Mouse (Mus musculus): ENCODE measurements around the gene Polr3b. TPM values are rescaled to one million over a fixed set of nuclear protein-coding genes. Genes with fewer than 3 reads are reported as not detected.

The Polr3b gene
- polyA plus RNA-seq, 1 experiment from 2014 or later: 15.7 TPM

GRCm38 (mm10) chr10:84604335-84604734 lies 17.8 kb upstream of the Polr3b start:
- Histone ChIP-seq H3K9ac (replicated peaks; ENCODE audit: low read depth, low read length) (no peak overlapping the region), H3K36me3 (ENCODE audit: control insufficient read depth, insufficient read depth) (peaks cover 5% of the 10 kb centered on the region; the same call in 1 of the 2 replicates), H3K4me1 (replicated peaks; ENCODE audit: control insufficient read depth, insufficient read depth, low read length) (no peaks in the 10 kb centered on the region), H3K27me3 (replicated peaks; ENCODE audit: control insufficient read depth, insufficient read depth, low read length) (no peaks in the 10 kb centered on the region), H3K4me2 (ENCODE audit: low read length) (no peak overlapping the region), H3K4me3 (replicated peaks; ENCODE audit: low read length) (no peak overlapping the region), H3K9me3 (ENCODE audit: control insufficient read depth, low read length) (no peaks in the 10 kb centered on the region), H3K27ac (ENCODE audit: low read length) (no peak overlapping the region)
- WGBS: 48% methylated on average over 1 of the region's 1 CpGs
- ATAC-seq: no peak

GRCm38 (mm10) chr10:84608361-84608760 lies 13.7 kb upstream of the Polr3b start:
- Histone ChIP-seq H3K4me2 (ENCODE audit: low read length) (no peak overlapping the region), H3K4me3 (replicated peaks; ENCODE audit: low read length) (no peak overlapping the region), H3K36me3 (ENCODE audit: control insufficient read depth, insufficient read depth) (peaks cover 5% of the 10 kb centered on the region; the same call in 1 of the 2 replicates), H3K27ac (ENCODE audit: low read length) (no peak overlapping the region), H3K27me3 (replicated peaks; ENCODE audit: control insufficient read depth, insufficient read depth, low read length) (no peaks in the 10 kb centered on the region), H3K4me1 (replicated peaks; ENCODE audit: control insufficient read depth, insufficient read depth, low read length) (no peaks in the 10 kb centered on the region), H3K9me3 (ENCODE audit: control insufficient read depth, low read length) (no peaks in the 10 kb centered on the region), H3K9ac (replicated peaks; ENCODE audit: low read depth, low read length) (no peak overlapping the region)
- WGBS: 81% methylated on average over 3 of the region's 3 CpGs
- no peak for ATAC-seq

DNA sequence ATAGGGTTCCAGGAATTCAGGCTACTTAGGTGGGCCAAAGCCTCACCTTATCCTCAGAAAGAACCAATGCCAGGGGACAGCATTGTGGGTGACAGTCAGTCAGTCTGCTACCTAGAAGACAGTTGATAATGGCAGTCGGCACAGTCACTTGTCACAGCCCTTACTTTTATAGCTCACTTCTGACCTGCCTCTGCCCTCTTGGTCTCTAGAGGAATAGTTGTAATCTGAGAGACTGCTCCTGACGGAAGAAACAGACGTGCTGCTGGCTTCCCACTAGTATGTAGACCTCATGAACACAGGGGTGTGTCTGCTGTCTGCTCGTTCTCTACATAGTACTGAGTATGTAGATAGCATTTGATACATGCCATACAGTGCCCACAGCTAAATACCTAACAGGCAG lies 11.8 kb upstream of the Polr3b start:
- no peak overlapping the region for H3K4me3 ChIP-seq (replicated peaks; ENCODE audit: low read length)
- H3K27ac ChIP-seq (ENCODE audit: low read length): no peak overlapping the region
- no peaks in the 10 kb centered on the region for H3K4me1 ChIP-seq (replicated peaks; ENCODE audit: control insufficient read depth, insufficient read depth, low read length)
- WGBS: 70% methylated on average over 4 of the region's 4 CpGs
- H3K9ac ChIP-seq (replicated peaks; ENCODE audit: low read depth, low read length): no peak overlapping the region
- H3K27me3 ChIP-seq (replicated peaks; ENCODE audit: control insufficient read depth, insufficient read depth, low read length): no peaks in the 10 kb centered on the region
- H3K9me3 ChIP-seq (ENCODE audit: control insufficient read depth, low read length): no peaks in the 10 kb centered on the region
- peaks cover 3% of the 10 kb centered on the region; the same call in 1 of the 2 replicates for H3K36me3 ChIP-seq (ENCODE audit: control insufficient read depth, insufficient read depth)
- no peak for ATAC-seq
- H3K4me2 ChIP-seq (ENCODE audit: low read length): no peak overlapping the region

DNA sequence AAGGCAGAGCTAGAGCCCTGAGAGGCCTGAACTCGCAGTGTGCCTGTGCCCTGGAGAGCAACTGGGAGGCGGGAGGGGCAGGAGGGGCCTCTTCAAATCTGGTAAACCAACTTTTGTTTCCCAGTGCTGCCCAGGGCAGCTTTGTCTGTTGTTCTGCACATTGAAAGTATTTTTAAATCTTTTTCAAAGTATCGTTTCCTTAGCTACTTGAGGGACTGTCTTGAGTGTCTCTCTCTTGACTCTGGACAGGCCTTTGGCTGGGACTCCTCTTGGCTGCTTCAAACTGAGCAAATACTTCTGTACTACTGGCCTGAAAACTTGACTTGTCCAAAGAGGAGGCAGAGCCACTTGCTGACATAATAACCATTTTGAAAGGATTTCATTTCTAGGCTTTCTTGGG lies 11.3 kb upstream of the Polr3b start:
- Histone ChIP-seq H3K9ac (replicated peaks; ENCODE audit: low read depth, low read length) (no peak overlapping the region), H3K27ac (ENCODE audit: low read length) (no peak overlapping the region), H3K4me1 (replicated peaks; ENCODE audit: control insufficient read depth, insufficient read depth, low read length) (no peaks in the 10 kb centered on the region), H3K4me2 (ENCODE audit: low read length) (no peak overlapping the region), H3K36me3 (ENCODE audit: control insufficient read depth, insufficient read depth) (peaks cover 3% of the 10 kb centered on the region; the same call in 1 of the 2 replicates), H3K4me3 (replicated peaks; ENCODE audit: low read length) (no peak overlapping the region), H3K9me3 (ENCODE audit: control insufficient read depth, low read length) (no peaks in the 10 kb centered on the region), H3K27me3 (replicated peaks; ENCODE audit: control insufficient read depth, insufficient read depth, low read length) (no peaks in the 10 kb centered on the region)
- no peak for ATAC-seq
- WGBS: 62% methylated on average over 3 of the region's 3 CpGs

DNA sequence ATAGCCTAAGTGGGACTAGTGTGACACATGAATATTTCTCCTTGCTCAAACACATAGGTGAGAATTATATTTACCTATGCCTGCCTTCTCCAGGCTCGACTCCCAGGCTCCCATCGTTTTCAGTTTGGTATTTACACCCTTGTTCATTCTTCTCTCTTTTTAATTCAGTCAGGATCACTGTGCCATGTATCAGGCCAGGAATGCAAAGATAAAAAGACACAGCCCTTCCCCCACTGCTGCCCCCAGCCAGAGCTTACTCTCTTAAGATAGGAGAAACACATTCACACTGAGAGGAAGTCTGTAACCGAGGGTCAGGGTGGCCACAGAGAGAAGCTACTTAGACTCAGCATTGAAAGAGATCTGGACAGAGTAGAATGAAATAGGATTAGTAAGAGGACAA lies 10.4 kb upstream of the Polr3b start:
- no peaks in the 10 kb centered on the region for H3K4me1 ChIP-seq (replicated peaks; ENCODE audit: control insufficient read depth, insufficient read depth, low read length)
- H3K36me3 ChIP-seq (ENCODE audit: control insufficient read depth, insufficient read depth): no peaks in the 10 kb centered on the region
- ATAC-seq: no peak
- H3K27me3 ChIP-seq (replicated peaks; ENCODE audit: control insufficient read depth, insufficient read depth, low read length): no peaks in the 10 kb centered on the region
- no peak overlapping the region for H3K27ac ChIP-seq (ENCODE audit: low read length)
- H3K9ac ChIP-seq (replicated peaks; ENCODE audit: low read depth, low read length): no peak overlapping the region
- H3K4me2 ChIP-seq (ENCODE audit: low read length): no peak overlapping the region
- WGBS: 51% methylated on average over 3 of the region's 3 CpGs
- no peaks in the 10 kb centered on the region for H3K9me3 ChIP-seq (ENCODE audit: control insufficient read depth, low read length)
- no peak overlapping the region for H3K4me3 ChIP-seq (replicated peaks; ENCODE audit: low read length)

GRCm38 (mm10) chr10:84612281-84612680 lies 9.8 kb upstream of the Polr3b start:
- no peak for ATAC-seq

DNA sequence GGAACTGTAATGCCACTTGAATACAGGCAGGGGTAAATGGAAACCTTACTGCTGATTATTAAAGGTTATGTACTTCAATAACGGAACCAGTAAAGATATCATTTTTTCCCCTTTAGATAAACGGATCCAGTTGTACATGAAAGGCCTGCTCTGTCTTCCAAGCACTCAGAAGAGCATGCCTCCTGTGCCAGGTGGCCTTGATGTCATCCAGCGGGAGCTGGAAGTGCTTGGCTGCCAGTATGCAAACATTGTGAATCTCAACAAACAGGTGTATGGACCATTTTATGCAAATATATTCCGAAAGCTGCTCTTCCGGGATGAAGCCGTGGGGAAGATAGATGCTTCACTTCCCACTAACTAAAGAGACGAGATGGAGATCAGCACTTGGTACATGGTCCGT lies 8.7 kb upstream of the Polr3b start:
- H3K9ac ChIP-seq (replicated peaks; ENCODE audit: low read depth, low read length): no peak overlapping the region
- no peaks in the 10 kb centered on the region for H3K27me3 ChIP-seq (replicated peaks; ENCODE audit: control insufficient read depth, insufficient read depth, low read length)
- WGBS: 84% methylated on average over 8 of the region's 8 CpGs
- no peak overlapping the region for H3K4me3 ChIP-seq (replicated peaks; ENCODE audit: low read length)
- no peaks in the 10 kb centered on the region for H3K4me1 ChIP-seq (replicated peaks; ENCODE audit: control insufficient read depth, insufficient read depth, low read length)
- H3K4me2 ChIP-seq (ENCODE audit: low read length): no peak overlapping the region
- no peaks in the 10 kb centered on the region for H3K36me3 ChIP-seq (ENCODE audit: control insufficient read depth, insufficient read depth)
- H3K9me3 ChIP-seq (ENCODE audit: control insufficient read depth, low read length): no peaks in the 10 kb centered on the region
- no peak for ATAC-seq
- H3K27ac ChIP-seq (ENCODE audit: low read length): no peak overlapping the region

More at GRCm38 (mm10) chr10:84612281-84612680, 9.8 kb upstream of the Polr3b start:
- 72% methylated on average over 2 of the region's 2 CpGs for WGBS
- Histone ChIP-seq H3K27me3 (replicated peaks; ENCODE audit: control insufficient read depth, insufficient read depth, low read length) (no peaks in the 10 kb centered on the region), H3K4me2 (ENCODE audit: low read length) (no peak overlapping the region), H3K4me1 (replicated peaks; ENCODE audit: control insufficient read depth, insufficient read depth, low read length) (no peaks in the 10 kb centered on the region), H3K4me3 (replicated peaks; ENCODE audit: low read length) (no peak overlapping the region), H3K9ac (replicated peaks; ENCODE audit: low read depth, low read length) (no peak overlapping the region), H3K9me3 (ENCODE audit: control insufficient read depth, low read length) (no peaks in the 10 kb centered on the region), H3K36me3 (ENCODE audit: control insufficient read depth, insufficient read depth) (no peaks in the 10 kb centered on the region), H3K27ac (ENCODE audit: low read length) (no peak overlapping the region)

- no peak for ATAC-seq
- no peak overlapping the region for H3K9ac ChIP-seq (replicated peaks; ENCODE audit: low read depth, low read length)
- no peaks in the 10 kb centered on the region for H3K4me1 ChIP-seq (replicated peaks; ENCODE audit: control insufficient read depth, insufficient read depth, low read length)
- H3K9me3 ChIP-seq (ENCODE audit: control insufficient read depth, low read length): no peaks in the 10 kb centered on the region
- no peaks in the 10 kb centered on the region for H3K36me3 ChIP-seq (ENCODE audit: control insufficient read depth, insufficient read depth)
- no peak overlapping the region for H3K4me2 ChIP-seq (ENCODE audit: low read length)
- no peak overlapping the region for H3K27ac ChIP-seq (ENCODE audit: low read length)
- no peak overlapping the region for H3K4me3 ChIP-seq (replicated peaks; ENCODE audit: low read length)
- WGBS: 83% methylated on average over 3 of the region's 3 CpGs
- no peaks in the 10 kb centered on the region for H3K27me3 ChIP-seq (replicated peaks; ENCODE audit: control insufficient read depth, insufficient read depth, low read length)
These were observed 7.0 kb upstream of the Polr3b start for GRCm38 (mm10) chr10:84615076-84615475.

- Histone ChIP-seq H3K9me3 (ENCODE audit: control insufficient read depth, low read length) (no peaks in the 10 kb centered on the region), H3K27me3 (replicated peaks; ENCODE audit: control insufficient read depth, insufficient read depth, low read length) (no peaks in the 10 kb centered on the region), H3K4me2 (ENCODE audit: low read length) (no peak overlapping the region), H3K36me3 (ENCODE audit: control insufficient read depth, insufficient read depth) (no peaks in the 10 kb centered on the region), H3K9ac (replicated peaks; ENCODE audit: low read depth, low read length) (no peak overlapping the region), H3K27ac (ENCODE audit: low read length) (no peak overlapping the region), H3K4me3 (replicated peaks; ENCODE audit: low read length) (no peak overlapping the region), H3K4me1 (replicated peaks; ENCODE audit: control insufficient read depth, insufficient read depth, low read length) (no peaks in the 10 kb centered on the region)
- ATAC-seq: no peak
- 67% methylated on average over 5 of the region's 5 CpGs for WGBS
These were observed 9.1 kb downstream of the Polr3b start for GRCm38 (mm10) chr10:84631182-84631581.

DNA sequence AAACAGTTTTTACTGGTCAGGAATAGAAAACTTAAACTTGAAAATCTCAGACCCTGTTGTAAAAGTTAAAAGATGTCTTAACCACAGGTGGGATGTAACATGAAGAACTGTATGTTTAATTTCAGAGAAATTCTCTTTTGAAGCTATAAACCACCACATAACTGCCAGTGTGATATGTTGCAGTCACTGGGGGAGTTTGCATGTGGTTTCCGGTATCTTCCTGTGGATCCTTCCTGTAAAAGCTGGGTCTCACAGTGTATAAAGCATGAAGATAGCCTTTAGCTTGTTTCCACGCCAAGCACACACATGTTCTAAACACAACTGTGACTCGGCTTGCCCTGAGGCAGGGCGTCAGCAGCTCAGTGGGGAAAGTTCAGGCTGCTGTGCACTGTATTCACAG lies 9.9 kb downstream of the Polr3b start:
- H3K9me3 ChIP-seq (ENCODE audit: control insufficient read depth, low read length): no peaks in the 10 kb centered on the region
- no peak overlapping the region for H3K9ac ChIP-seq (replicated peaks; ENCODE audit: low read depth, low read length)
- no peak overlapping the region for H3K27ac ChIP-seq (ENCODE audit: low read length)
- no peak for ATAC-seq
- H3K4me3 ChIP-seq (replicated peaks; ENCODE audit: low read length): no peak overlapping the region
- WGBS: 92% methylated on average over 4 of the region's 4 CpGs
- no peaks in the 10 kb centered on the region for H3K4me1 ChIP-seq (replicated peaks; ENCODE audit: control insufficient read depth, insufficient read depth, low read length)
- H3K36me3 ChIP-seq (ENCODE audit: control insufficient read depth, insufficient read depth): no peaks in the 10 kb centered on the region
- no peak overlapping the region for H3K4me2 ChIP-seq (ENCODE audit: low read length)
- H3K27me3 ChIP-seq (replicated peaks; ENCODE audit: control insufficient read depth, insufficient read depth, low read length): no peaks in the 10 kb centered on the region
